Mouse (Mus musculus) erythroblast, embryonic 14.5 days (primary cell): Measurements from ENCODE around the gene Cep95. TPM values are rescaled to one million over a fixed set of nuclear protein-coding genes. Genes with fewer than 3 reads are reported as not detected.

Experiments
- H3K27me3 ChIP-seq: 2 replicates; pipeline ENCODE4 v1.6.1; 2012; ENCODE audit warnings: inconsistent platforms; ENCODE audit not compliant: control insufficient read depth
- H3K36me3 ChIP-seq: 2 replicates; pipeline ENCODE4 v1.6.1; 2012; ENCODE audit warnings: mild to moderate bottlenecking, inconsistent platforms; ENCODE audit not compliant: control insufficient read depth
- H3K4me1 ChIP-seq: 2 replicates; pipeline ENCODE4 v1.6.1; 2012; ENCODE audit warnings: inconsistent platforms; ENCODE audit not compliant: control insufficient read depth
- H3K4me3 ChIP-seq: replicated peaks from 2 replicates; pipeline ENCODE3; 2012; ENCODE audit warnings: moderate library complexity, mild to moderate bottlenecking, inconsistent platforms
- H3K9me3 ChIP-seq: 2 replicates; pipeline ENCODE4 v1.6.1; 2012; ENCODE audit warnings: low read length, inconsistent platforms, mixed read lengths; ENCODE audit not compliant: control insufficient read depth
- GATA1 ChIP-seq: IDR thresholded peaks from 2 replicates; pipeline ENCODE4 v1.6.1; 2012; ENCODE audit warnings: low read length, inconsistent platforms, mixed read lengths
- TAL1 ChIP-seq: IDR thresholded peaks from 3 replicates; pipeline ENCODE4 v1.6.1; 2012; ENCODE audit warnings: low read length, inconsistent platforms, mixed read lengths
- polyA plus RNA-seq: library from polyadenylated mRNA; stranded (reverse); fragments of >175 nt; gene quantifications from 2 replicates; pipeline ENCODE4 v1.2.3, GENCODE M21; 2012

The Cep95 gene
- polyA plus RNA-seq, 1 experiment, result 0.58 TPM

GRCm38 (mm10) chr11:106770195-106770974, 18.7 kb upstream of the Cep95 start:
- H3K4me3 ChIP-seq, result no peak overlapping the region
- peaks cover 2% of the 10 kb centered on the region for H3K4me1 ChIP-seq
- H3K36me3 ChIP-seq, result peaks cover 93% of the 10 kb centered on the region
- no peak for TF ChIP-seq TAL1
- no peak for TF ChIP-seq GATA1
- H3K9me3 ChIP-seq, result peaks cover 9% of the 10 kb centered on the region
- H3K27me3 ChIP-seq, result no peaks in the 10 kb centered on the region

GRCm38 (mm10) chr11:106773061-106773460, 16.0 kb upstream of the Cep95 start:
- no peak for TF ChIP-seq GATA1
- no peak for TF ChIP-seq TAL1
- H3K27me3 ChIP-seq, result no peaks in the 10 kb centered on the region
- H3K36me3 ChIP-seq, result peaks cover 91% of the 10 kb centered on the region
- H3K4me3 ChIP-seq, result no peak overlapping the region
- peaks cover 11% of the 10 kb centered on the region for H3K4me1 ChIP-seq
- H3K9me3 ChIP-seq, result peaks cover 3% of the 10 kb centered on the region; the same call in 1 of the 2 replicates

GRCm38 (mm10) chr11:106776960-106777359, 12.1 kb upstream of the Cep95 start:
- H3K9me3 ChIP-seq, result no peaks in the 10 kb centered on the region
- no peak for TF ChIP-seq TAL1
- no peak for TF ChIP-seq GATA1
- no peaks in the 10 kb centered on the region for H3K27me3 ChIP-seq
- peaks cover 35% of the 10 kb centered on the region for H3K4me1 ChIP-seq
- peaks cover 81% of the 10 kb centered on the region for H3K36me3 ChIP-seq
- no peak overlapping the region for H3K4me3 ChIP-seq

GRCm38 (mm10) chr11:106777395-106777794, 11.7 kb upstream of the Cep95 start:
- no peak for TF ChIP-seq GATA1
- no peak for TF ChIP-seq TAL1
- Histone ChIP-seq H3K27me3 (no peaks in the 10 kb centered on the region), H3K4me1 (peaks cover 36% of the 10 kb centered on the region), H3K9me3 (no peaks in the 10 kb centered on the region), H3K36me3 (peaks cover 81% of the 10 kb centered on the region), H3K4me3 (no peak overlapping the region)

GRCm38 (mm10) chr11:106778132-106778531, 10.9 kb upstream of the Cep95 start:
- TF ChIP-seq TAL1 (no peak), GATA1 (no peak)
- Histone ChIP-seq H3K4me1 (peaks cover 42% of the 10 kb centered on the region), H3K27me3 (no peaks in the 10 kb centered on the region), H3K4me3 (peak overlapping the region; percentile 87), H3K36me3 (peaks cover 81% of the 10 kb centered on the region), H3K9me3 (no peaks in the 10 kb centered on the region)

- TF ChIP-seq GATA1 (no peak), TAL1 (no peak)
- Histone ChIP-seq H3K27me3 (no peaks in the 10 kb centered on the region), H3K4me3 (peak overlapping the region; percentile 87), H3K9me3 (no peaks in the 10 kb centered on the region), H3K4me1 (peaks cover 45% of the 10 kb centered on the region), H3K36me3 (peaks cover 81% of the 10 kb centered on the region)
Measured at GRCm38 (mm10) chr11:106778589-106779387, 10.3 kb upstream of the Cep95 start.

- Histone ChIP-seq H3K27me3 (no peaks in the 10 kb centered on the region), H3K4me3 (peak within 1 kb of the TSS; percentile 87), H3K9me3 (no peaks in the 10 kb centered on the region), H3K36me3 (peaks cover 81% of the 10 kb centered on the region), H3K4me1 (peaks cover 45% of the 10 kb centered on the region)
- TF ChIP-seq TAL1, result no peak
- TF ChIP-seq GATA1, result no peak
Measured at GRCm38 (mm10) chr11:106779388-106780088, 9.5 kb upstream of the Cep95 start, which contains the start of gene Polg2. Gene Polg2 (minus strand): TSS chr11:106779537.

- Histone ChIP-seq H3K4me1 (peaks cover 45% of the 10 kb centered on the region), H3K36me3 (peaks cover 81% of the 10 kb centered on the region), H3K9me3 (no peaks in the 10 kb centered on the region), H3K4me3 (peak overlapping the region; percentile 87), H3K27me3 (no peaks in the 10 kb centered on the region)
- TF ChIP-seq GATA1 (no peak), TAL1 (no peak)
Measured at GRCm38 (mm10) chr11:106780089-106780425, 9.0 kb upstream of the Cep95 start.
